11 mouse cellular contexts compared by ENCODE assay signal in the genomic region with DNA sequence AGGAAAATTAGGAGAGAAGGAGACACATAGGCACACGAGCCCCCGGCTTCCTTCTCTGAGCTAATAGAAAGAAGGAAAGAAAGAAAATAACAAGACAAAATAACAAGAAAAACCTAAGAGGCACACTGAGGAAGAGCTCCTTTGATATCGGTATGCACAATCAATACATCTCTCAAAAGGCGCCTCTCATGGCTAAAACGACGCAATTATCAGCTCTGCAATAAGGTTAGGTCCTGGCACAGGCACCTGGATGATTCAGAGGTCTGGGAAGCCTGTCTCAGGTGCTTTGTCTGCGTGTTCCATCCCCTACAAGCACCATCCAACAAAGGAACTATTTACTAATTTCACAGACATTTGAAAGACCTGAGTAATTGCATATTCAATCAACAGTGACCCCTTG. TPM values are rescaled to one million over a fixed set of nuclear protein-coding genes. Genes with fewer than 3 reads are reported as not detected.
DNase-seq lines count a peak whose midpoint lies in the region; ATAC-seq and TF ChIP-seq lines count a peak whose summit lies in the region.
"Had no signal": no experiment of that assay in that cellular context is flagged by ENCODE, and none has a peak within 500 bp of the region (broad histone marks: within the 10 kb centered on the region; RNA-seq: fewer than 3 reads in every experiment).

No protein-coding gene starts in this region.

- ATAC-seq in heart, embryonic 14.5 days (ENCODE audit: insufficient number of reproducible peaks, insufficient read depth, low FRiP score, low read depth), result no peak
- ATAC-seq in limb, embryonic 14.5 days (ENCODE audit: low FRiP score, low read depth), result no peak
- ATAC-seq: activated CD4-positive, CD25-positive, alpha-beta regulatory T cell, adult 4 months had no signal

- H3K4me1 ChIP-seq in heart, embryonic 14.5 days (ENCODE audit: control insufficient read depth in 2 of 2, insufficient read depth in 2 of 2, low read length in 2 of 2), result peaks cover 18 to 58% of the 10 kb centered on the region in 2 experiments
- H3K4me1 ChIP-seq in limb, embryonic 14.5 days (ENCODE audit: control insufficient read depth, insufficient read depth, low read length), result peaks cover 22% of the 10 kb centered on the region

- peak overlapping the region; percentile 88; the same call in 1 of the 2 replicates for H3K9ac ChIP-seq in heart, embryonic 14.5 days (ENCODE audit: low read length)
- H3K9ac ChIP-seq in limb, embryonic 14.5 days (ENCODE audit: low read depth, low read length, severe bottlenecking), result no peak overlapping the region
- H3K9ac ChIP-seq: liver, embryonic 15.5 days had no signal

- intact Hi-C loops in gastrocnemius, postnatal 36 days (cut with DNase I), result no loop called here

- DNase-seq in heart, adult 8-10 months (ENCODE audit: low spot score), result no peak
- peak; percentile 7 for DNase-seq in urinary bladder, postnatal 25 days (ENCODE audit: low spot score)
- no peak for DNase-seq in urinary bladder, postnatal 10 days (ENCODE audit: low spot score)
- DNase-seq in limb, embryonic 14.5 days (ENCODE audit: low spot score), result no peak
- DNase-seq in gastrocnemius, adult 8-10 months (ENCODE audit: low spot score in 2 of 2), result no peak
- DNase-seq in gastrocnemius, postnatal 10 days, result no peak
- DNase-seq in gastrocnemius, postnatal 36 days, result no peak
- DNase-seq: cerebellum, adult 9-11 months had no signal

- H3K4me2 ChIP-seq in heart, embryonic 14.5 days (ENCODE audit: low read length), result peak overlapping the region; percentile 83
- H3K4me2 ChIP-seq in limb, embryonic 14.5 days (replicated peaks; ENCODE audit: low read depth, low read length, severe bottlenecking), result peak overlapping the region; percentile 63
- H3K4me2 ChIP-seq: liver, embryonic 15.5 days had no signal

- peak overlapping the region in 1 of 2 experiments; percentile 68; a peak in 1 of 4 replicates for H3K4me3 ChIP-seq in heart, embryonic 14.5 days (ENCODE audit: control insufficient read depth in 1 of 2, insufficient read depth in 1 of 2, low read depth in 1 of 2, low read length in 2 of 2)
- 0 out of 2 replicates have a peak overlapping the region, but pooled peaks have one; percentile 4 for H3K4me3 ChIP-seq in limb, embryonic 14.5 days (replicated peaks; ENCODE audit: low read length)
- H3K4me3 ChIP-seq: liver, embryonic 15.5 days had no signal

- H3K27ac ChIP-seq in heart, embryonic 14.5 days (replicated peaks in 1 of 2; ENCODE audit: control insufficient read depth in 1 of 2, insufficient read depth in 1 of 2, low read depth in 2 of 2, low read length in 2 of 2), result no peak overlapping the region
- no peak overlapping the region for H3K27ac ChIP-seq in limb, embryonic 14.5 days (replicated peaks; ENCODE audit: low read depth, low read length)
- H3K27ac ChIP-seq: liver, embryonic 15.5 days had no signal

- H3K27me3 ChIP-seq in heart, embryonic 14.5 days (ENCODE audit: control insufficient read depth, insufficient read depth, low read length), result no peaks in the 10 kb centered on the region
- H3K27me3 ChIP-seq in limb, embryonic 14.5 days (ENCODE audit: control insufficient read depth, insufficient read depth, low read length), result 0 out of 2 replicates have a peak, but pooled peaks cover 3% of the 10 kb centered on the region

- peaks cover 15% of the 10 kb centered on the region for H3K36me3 ChIP-seq in heart, embryonic 14.5 days (ENCODE audit: control insufficient read depth, insufficient read depth, low read length)
- peaks cover 12% of the 10 kb centered on the region for H3K36me3 ChIP-seq in limb, embryonic 14.5 days (ENCODE audit: control insufficient read depth, insufficient read depth, low read length)
- H3K36me3 ChIP-seq: liver, embryonic 15.5 days had no signal

- no peaks in the 10 kb centered on the region for H3K9me3 ChIP-seq in heart, embryonic 14.5 days (ENCODE audit: control insufficient read depth, low read length)
- H3K9me3 ChIP-seq in limb, embryonic 14.5 days (ENCODE audit: control insufficient read depth, low read length), result no peaks in the 10 kb centered on the region
- H3K9me3 ChIP-seq: liver, embryonic 15.5 days had no signal

- 62% methylated on average over 7 of the region's 7 CpGs for WGBS in heart, embryonic 14.5 days
- 52% methylated on average over 7 of the region's 7 CpGs for WGBS in limb, embryonic 14.5 days

- no peak for TF ChIP-seq POLR2A in limb, embryonic 14.5 days (IDR thresholded peaks at IDR 0.05; ENCODE audit: borderline replicate concordance, extremely low read depth, insufficient read depth, insufficient read length)

RNA-seq across cellular contexts. Expression of gene Pbx1, which starts 5.8 kb away (rescaled TPM):
- polyA plus RNA-seq in heart, embryonic 14.5 days (2014; fragmentation: Nextera tagmentation; extraction: Ambion mirVana), result 27.3 and 30.7 TPM in 2 replicates
- 10 to 100 TPM; 48.1 to 60.7 (median 56.2) TPM for total RNA-seq in heart, adult 8-10 months (2022)
- polyA plus RNA-seq in limb, embryonic 14.5 days (2012; rRNA removed), result 48.2 and 59.9 TPM in 2 replicates
- 26.5 and 32.1 TPM in 2 replicates for polyA plus RNA-seq in limb, embryonic 14.5 days (2014; fragmentation: Nextera tagmentation; extraction: Ambion mirVana)
- total RNA-seq in gastrocnemius, adult 8-10 months (2022), result 10 to 100 TPM; 18.8 to 23.7 (median 20.0) TPM
- total RNA-seq in gastrocnemius, postnatal 10 days (2021), result 10 to 100 TPM; 27.0 to 32.2 TPM
- total RNA-seq in gastrocnemius, postnatal 36 days (2021), result 10 to 100 TPM; 15.1 to 17.7 TPM
